In genomic region chr4:87086933-87087577, GRCm38 (mm10) we compare ENCODE assay signal across 9 mouse cellular contexts.
A peak's percentile ranks its signal among the peaks of the same experiment; 100 is the strongest.
DNase-seq lines count a peak whose midpoint lies in the region; ATAC-seq lines count a peak whose summit lies in the region.
"Had no signal": no experiment of that assay in that cellular context is flagged by ENCODE, and none has a peak within 500 bp of the region (broad histone marks: within the 10 kb centered on the region; RNA-seq: fewer than 3 reads in every experiment).

No protein-coding gene starts in this region.

- ATAC-seq in hindbrain, embryonic 15.5 days (ENCODE audit: low FRiP score, low read depth): peak; percentile 79
- peak; percentile 67; the same call in 1 of the 2 replicates for ATAC-seq in neural tube, embryonic 15.5 days (ENCODE audit: low FRiP score)
- ATAC-seq in liver, embryonic 11.5 days (replicated peaks; ENCODE audit: low FRiP score): no peak

- H3K9me3 ChIP-seq in hindbrain, embryonic 15.5 days: no peaks in the 10 kb centered on the region
- H3K9me3 ChIP-seq in neural tube, embryonic 15.5 days (replicated peaks): no peaks in the 10 kb centered on the region
- H3K9me3 ChIP-seq in liver, embryonic 11.5 days (ENCODE audit: control insufficient read depth, low read length): no peaks in the 10 kb centered on the region

- H3K9ac ChIP-seq in hindbrain, embryonic 15.5 days: no peak overlapping the region
- H3K9ac ChIP-seq in neural tube, embryonic 15.5 days (replicated peaks): no peak overlapping the region
- H3K9ac ChIP-seq in liver, embryonic 11.5 days (ENCODE audit: low read depth, low read length): no peak overlapping the region

- peak overlapping the region; percentile 73 for H3K27ac ChIP-seq in hindbrain, embryonic 15.5 days (replicated peaks)
- peak overlapping the region; percentile 61 for H3K27ac ChIP-seq in neural tube, embryonic 15.5 days (replicated peaks)
- no peak overlapping the region for H3K27ac ChIP-seq in liver, embryonic 11.5 days (ENCODE audit: low read depth, low read length)

- WGBS in hindbrain, embryonic 15.5 days: 51% methylated on average over 11 of the region's 11 CpGs
- whole genome bisulfite sequencing in neural tube, embryonic 15.5 days: 67% methylated on average over 11 of the region's 11 CpGs
- 63% methylated on average over 11 of the region's 11 CpGs for WGBS in liver, embryonic 11.5 days

- H3K27me3 ChIP-seq in hindbrain, embryonic 15.5 days: no peaks in the 10 kb centered on the region
- H3K27me3 ChIP-seq in neural tube, embryonic 15.5 days (replicated peaks): no peaks in the 10 kb centered on the region
- no peaks in the 10 kb centered on the region for H3K27me3 ChIP-seq in liver, embryonic 11.5 days (replicated peaks; ENCODE audit: control insufficient read depth, insufficient read depth, low read length)

- no peak overlapping the region for H3K4me2 ChIP-seq in hindbrain, embryonic 15.5 days
- no peak overlapping the region for H3K4me2 ChIP-seq in neural tube, embryonic 15.5 days
- no peak overlapping the region for H3K4me2 ChIP-seq in liver, embryonic 11.5 days

- peaks cover 6% of the 10 kb centered on the region; the same call in 1 of the 2 replicates for H3K4me1 ChIP-seq in hindbrain, embryonic 15.5 days (replicated peaks)
- H3K4me1 ChIP-seq in neural tube, embryonic 15.5 days: no peaks in the 10 kb centered on the region
- H3K4me1 ChIP-seq in liver, embryonic 11.5 days (replicated peaks; ENCODE audit: control insufficient read depth, insufficient read depth, low read length): no peaks in the 10 kb centered on the region

- no peaks in the 10 kb centered on the region for H3K36me3 ChIP-seq in hindbrain, embryonic 15.5 days
- no peaks in the 10 kb centered on the region for H3K36me3 ChIP-seq in neural tube, embryonic 15.5 days
- H3K36me3 ChIP-seq in liver, embryonic 11.5 days (ENCODE audit: control insufficient read depth, insufficient read depth, low read length): no peaks in the 10 kb centered on the region

- DNase-seq in urinary bladder, postnatal 14 days (ENCODE audit: low spot score): peak; percentile 29
- DNase-seq in urinary bladder, adult 2 months (ENCODE audit: low spot score): no peak
- peak; percentile 90 for DNase-seq in fibroblast of lung, adult 2 months (ENCODE audit: low read depth)
- no peak for DNase-seq in liver
- DNase-seq in liver, embryonic 11.5 days (ENCODE audit: low spot score): no peak
- no peak for DNase-seq in layer of hippocampus, postnatal 25 days (ENCODE audit: extremely low spot score in 1 of 2, low spot score in 1 of 2)

- H3K4me3 ChIP-seq in hindbrain, embryonic 15.5 days: no peak overlapping the region
- H3K4me3 ChIP-seq in neural tube, embryonic 15.5 days (replicated peaks): no peak overlapping the region
- H3K4me3 ChIP-seq in liver, embryonic 11.5 days (ENCODE audit: low read depth, low read length): no peak overlapping the region
- H3K4me3 ChIP-seq: erythroblast, embryonic 14.5 days had no signal

Comparison
In these comparisons a context has a peak if more than half of its experiments do, and no peak if none do; other contexts are left out.
1. DNase-seq: peak in urinary bladder, postnatal 14 days (single experiment) and fibroblast of lung, adult 2 months (single experiment); none in urinary bladder, adult 2 months (single experiment), liver (single experiment), liver, embryonic 11.5 days (single experiment) and layer of hippocampus, postnatal 25 days (0 of 2).